Mouse (Mus musculus): Measurements from ENCODE around the gene Gpr61.

GRCm38 (mm10) chr3:108139113-108139512 is 15.6 kb downstream of the Gpr61 start:
- TF ChIP-seq CTCF (IDR thresholded peaks at IDR 0.05; ENCODE audit: low read depth), result no peak
- no peak for TF ChIP-seq EP300 (IDR thresholded peaks at IDR 0.05; ENCODE audit: low read depth)
